Mouse (Mus musculus) CD8-positive naive resting alpha-beta T cell, adult 2 months (primary cell): ENCODE results near the gene 4930524B15Rik.
"Not testable (repeated sequence)": the region's sequence is repeated elsewhere in the genome, so short reads cannot be mapped to it uniquely, and the experiment has no call there.

ENCODE experiments used
- DNase-seq, 2 experiments: peaks; one replicate each; pipeline ENCODE4 v3.0.0; 2022; ENCODE audit warnings: low read depth in 2 of 2, low spot score in 2 of 2

4930524B15Rik gene

DNA sequence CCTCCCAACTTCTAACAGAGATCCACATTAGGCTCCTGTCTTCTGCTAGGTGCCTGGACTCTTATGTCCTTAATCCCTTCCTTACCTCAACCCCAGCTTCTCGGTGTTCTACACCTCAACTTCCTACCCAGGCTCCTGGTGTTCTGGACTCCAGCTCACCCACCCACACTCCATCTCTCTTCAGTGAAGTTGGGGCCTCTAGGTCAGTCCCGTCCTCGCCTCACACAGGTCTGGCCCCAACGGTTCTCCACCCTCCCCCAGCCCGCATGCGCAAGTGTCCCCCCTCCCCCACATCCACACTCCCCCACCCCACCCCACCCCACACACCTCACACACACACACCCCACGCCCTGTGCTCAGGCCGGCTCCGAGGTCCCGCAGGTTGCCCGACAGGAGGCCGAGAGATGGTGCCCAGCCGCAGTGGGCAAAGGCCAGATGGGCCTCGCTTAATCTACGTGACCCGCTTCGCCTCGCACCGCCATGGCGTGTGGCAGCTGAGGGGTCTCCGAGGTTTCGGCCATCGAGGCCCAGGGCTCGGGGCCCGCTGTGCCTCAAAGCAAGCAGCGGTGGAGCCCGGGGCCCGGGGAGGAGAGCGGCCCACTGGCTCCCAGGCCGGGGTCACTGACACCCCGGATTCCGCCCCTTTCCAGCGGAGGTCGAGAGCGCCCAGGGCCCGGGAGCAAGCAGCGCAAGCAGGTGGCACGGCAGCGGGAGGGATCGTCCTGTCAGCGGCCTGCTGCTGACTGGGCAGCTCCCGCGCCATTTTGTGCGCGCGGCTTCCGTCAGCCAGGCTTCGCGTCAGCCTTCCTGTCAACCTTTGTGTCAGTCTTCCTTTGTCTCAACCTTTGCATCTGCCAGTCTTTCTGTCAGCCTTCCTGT, at the start of gene 4930524B15Rik:
Gene 4930524B15Rik (plus strand): TSS at position 337 of the 879 bp plus-strand sequence.
- no peak for DNase-seq

DNA sequence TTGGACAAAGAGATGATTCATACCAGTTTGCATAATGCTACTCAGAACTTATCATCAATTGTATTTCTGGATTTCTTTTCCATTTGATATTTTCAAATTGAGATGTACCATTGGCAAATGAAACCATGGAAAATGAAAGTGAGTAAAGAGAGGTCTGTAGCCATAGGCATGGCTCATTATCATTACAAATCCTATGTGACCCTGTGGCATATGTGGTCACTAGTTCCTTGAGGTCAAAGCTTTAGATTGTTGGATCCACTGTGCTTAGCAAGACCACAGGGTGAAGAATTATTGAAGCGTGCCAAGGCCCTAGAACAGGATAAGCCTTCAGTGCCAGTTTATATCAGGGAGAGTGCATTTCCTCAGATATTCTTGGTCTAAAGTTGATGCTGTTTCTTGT, 47.6 kb upstream of the 4930524B15Rik start:
- DNase-seq, result no peak

DNA sequence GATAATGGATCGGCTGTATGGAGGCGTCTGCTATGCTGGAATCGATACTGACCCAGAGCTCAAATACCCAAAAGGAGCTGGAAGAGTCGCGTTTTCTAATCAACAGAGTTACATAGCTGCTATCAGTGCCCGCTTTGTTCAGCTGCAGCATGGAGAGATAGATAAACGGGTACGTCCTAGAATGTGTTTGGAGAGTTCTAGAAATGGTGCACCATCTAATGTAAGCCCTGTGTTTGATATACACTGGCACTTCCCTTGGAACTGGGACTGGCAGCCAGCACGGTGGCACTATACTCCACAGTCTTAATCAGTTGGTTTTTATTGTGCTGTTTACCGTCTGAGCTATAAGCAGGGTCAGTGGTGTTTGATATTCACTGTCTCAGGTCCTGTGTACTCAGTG, 35.3 kb upstream of the 4930524B15Rik start:
- no peak for DNase-seq

DNA sequence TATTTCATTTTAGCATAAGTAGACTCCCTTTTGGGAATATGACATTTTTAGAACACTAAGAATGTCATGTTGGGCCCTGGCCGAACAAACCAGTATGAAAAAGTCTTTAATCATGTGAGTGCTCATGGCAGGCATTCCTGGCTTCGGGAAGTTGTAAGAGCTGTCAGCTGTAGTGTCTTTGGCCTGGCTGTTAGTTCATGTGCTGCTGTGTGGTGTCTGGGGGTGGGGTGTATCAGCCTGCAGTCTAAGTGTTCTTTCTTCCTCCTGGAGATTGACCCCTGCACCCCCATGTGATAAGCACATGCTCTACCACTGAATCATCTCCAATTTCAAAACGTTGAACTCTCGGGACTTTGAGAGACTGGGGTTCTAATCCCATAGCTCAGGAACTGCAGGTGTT, 29.7 kb upstream of the 4930524B15Rik start:
- DNase-seq, result no peak

DNA sequence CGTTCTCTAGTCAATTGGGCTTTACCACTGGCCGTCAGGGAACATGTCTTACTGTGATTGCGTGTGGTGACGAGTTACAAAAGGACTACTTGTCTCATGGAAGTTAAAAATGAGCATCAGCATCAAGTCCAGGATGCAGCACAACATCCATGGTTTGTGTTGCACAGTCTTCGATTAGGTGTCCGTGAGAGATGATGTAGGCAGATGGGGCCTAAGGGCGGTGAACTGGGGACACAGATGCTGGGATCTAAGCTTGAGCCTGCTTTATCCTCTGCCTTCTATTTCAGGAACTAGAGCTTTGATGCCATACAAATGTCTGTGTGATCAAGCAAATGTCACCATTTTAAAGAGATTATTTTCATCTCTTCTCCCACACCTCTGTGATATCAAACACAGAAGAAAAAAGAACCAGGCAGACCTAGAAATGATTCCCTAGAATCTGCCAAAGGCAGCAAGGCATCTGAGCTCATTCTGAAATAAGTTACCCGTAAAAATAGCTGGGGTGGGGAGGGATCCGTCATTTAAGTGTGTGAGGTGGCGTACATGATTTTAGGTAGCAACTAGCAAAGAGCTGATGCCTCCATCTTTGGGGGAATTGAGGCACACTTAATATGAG, 28.4 kb upstream of the 4930524B15Rik start:
- DNase-seq, result no peak

DNA sequence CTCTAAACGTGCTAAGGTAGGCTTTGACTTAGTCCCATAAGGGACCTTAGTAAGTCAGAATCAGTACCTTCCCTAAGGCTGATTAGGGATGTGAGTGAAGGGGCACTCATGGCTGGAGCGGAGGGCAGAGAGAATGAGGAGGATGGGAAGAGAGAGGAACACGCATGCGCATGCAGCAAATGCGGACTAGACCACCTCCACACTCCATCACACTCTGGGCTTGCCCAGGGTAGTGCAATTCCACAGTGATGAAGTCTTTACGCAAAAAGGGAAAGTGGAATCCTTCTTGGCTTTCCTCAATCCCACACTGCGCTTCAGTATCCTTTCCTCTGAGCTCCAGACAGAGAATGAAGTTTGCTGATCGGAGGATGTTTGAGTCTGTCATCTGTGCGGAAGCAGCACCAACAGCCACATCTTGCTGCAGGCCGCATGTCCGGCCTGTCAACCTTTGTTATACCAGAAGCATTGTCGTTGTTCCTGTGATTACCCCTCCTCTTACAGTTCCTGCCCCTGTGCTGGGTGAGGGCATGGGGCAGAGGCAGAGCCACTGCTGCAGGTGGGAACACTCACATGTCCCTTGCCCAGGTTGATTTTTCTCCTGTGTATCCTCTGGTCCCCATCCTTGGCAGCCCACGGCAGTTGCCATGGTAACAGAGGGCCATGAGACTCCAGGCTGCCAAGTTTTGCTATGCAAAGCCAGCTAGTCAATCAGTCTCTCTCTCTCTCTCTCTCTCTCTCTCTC, 24.3 kb upstream of the 4930524B15Rik start:
- no peak for DNase-seq

DNA sequence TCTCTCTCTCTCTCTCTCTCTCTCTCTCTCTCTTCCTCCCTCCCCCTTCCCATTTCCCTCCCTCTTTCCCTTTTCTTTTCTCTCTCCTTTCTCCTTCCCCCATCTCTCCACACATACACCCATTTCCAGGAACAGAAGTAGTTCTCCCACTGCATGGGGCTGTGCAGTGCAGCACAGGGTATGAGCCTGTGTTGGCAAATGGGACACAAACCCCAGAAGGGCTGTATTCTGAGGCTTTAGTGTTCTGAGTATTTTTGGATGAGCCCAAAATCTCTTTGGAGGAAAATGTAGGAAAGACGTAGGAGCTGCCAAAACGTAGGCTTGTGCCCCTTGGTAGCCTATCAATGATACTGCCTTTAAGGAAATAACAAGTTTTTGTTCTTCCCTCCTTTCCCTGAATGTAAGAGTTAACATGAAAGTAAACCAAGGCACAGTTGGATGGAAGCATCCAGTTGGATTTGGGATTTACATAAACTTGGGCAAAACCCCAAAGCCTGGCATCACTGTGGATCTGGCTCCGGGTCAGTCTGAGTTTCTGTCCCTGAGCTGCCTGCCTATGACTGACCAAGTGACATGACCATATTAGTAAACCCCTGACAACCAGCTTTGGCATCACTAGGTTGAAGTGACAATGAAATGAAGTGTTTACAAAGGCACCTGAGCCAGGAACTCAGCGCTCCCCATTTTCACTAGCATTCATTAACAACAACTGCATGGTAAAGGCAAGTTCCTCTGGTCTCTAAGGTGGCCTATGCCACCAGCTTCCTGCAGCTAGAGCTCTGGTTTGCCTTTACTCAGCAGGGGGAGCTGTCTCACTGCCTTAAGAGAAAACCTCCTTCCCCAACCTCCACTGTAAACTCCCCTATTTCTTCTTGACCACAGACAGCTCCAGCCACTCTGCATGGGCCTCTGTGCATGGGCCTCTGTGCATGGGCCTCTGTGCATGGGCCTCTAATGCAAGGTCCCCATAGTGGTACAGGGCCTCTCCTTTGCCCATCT, 23.5 kb upstream of the 4930524B15Rik start:
- no peak for DNase-seq

DNA sequence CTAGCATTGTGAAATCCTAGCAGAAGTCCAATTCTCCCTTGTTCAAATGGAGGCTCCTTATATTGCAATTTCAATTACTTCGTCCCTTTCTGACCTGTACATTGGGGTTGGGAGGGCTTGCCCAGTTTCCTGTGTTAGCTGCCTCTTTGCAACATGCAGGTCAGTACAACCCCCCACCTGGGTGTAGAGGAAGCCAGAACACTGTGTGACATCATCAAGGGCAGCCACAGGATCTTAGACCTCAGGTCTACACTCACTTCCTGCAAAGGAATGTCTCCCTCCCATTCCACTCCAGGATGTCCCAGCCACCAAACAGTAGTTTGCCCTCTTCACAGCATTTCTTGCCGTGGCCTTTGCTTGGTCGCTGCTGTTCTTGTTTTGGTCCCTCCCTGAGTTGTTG, 19.9 kb upstream of the 4930524B15Rik start:
- no peak for DNase-seq

DNA sequence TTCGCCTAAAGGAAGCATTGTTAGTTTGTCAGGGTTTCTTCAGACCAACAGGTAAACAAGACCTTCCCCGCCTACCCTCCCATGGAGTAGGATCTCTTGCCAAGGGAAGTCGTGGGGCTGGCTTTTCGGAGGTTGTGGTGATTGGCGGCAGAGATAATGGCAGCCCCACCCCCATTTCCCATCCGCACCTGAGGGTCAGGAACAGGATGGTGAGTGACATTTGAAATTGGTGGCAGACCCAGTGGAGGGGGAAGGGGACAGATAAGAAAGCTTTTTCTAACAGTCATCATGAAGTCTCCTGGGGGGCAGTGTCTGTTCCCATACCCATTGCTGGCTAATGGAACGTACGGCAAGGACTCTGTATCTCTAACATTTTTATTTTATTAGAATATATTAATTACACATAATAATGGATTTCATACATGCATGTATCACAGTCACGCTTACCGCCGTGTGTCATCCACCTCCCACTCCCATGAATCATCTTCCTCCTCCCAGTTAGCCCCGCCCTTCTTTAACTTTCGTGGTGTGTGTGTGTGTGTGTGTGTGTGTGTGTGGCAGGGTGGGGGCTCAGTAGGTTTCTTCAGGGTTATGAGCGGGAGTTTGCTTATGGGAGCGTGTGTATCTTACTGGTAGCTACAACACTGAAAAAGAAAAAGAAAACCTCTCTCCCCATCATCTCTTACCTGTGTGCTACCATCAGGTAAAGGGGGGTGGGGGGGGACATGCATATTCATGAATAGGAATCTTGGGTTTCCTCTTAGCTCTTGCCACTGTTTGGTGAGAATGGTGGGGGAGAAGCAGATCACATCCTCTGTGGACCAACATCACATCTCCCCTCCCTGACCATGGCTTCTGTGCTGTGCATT, 16.7 kb upstream of the 4930524B15Rik start:
- peak in 1 of 2 experiments; percentile 3 for DNase-seq

DNA sequence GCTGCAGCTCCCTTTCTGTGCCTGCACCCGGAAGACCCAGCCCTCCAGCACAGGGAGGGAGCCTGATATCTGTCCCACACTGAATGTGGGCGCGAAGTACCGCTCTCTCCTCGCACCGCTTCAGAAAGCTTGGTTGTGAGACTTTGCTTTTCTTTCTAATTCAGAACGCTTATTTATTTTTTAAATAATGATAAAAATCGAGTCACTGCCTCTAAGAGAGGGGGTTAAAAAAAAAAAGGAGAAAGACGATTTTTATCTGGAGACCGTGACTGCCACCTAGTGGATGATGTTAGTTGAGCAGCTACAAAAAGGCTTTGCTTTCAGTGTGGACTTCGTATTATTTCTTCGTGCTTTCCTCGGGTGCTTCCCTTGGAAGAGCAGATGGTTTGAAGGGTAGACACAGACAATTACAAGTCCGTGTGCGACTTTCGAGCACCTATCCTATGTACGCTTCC, 16.0 kb upstream of the 4930524B15Rik start:
- DNase-seq, result peak; percentile 61 to 77

DNA sequence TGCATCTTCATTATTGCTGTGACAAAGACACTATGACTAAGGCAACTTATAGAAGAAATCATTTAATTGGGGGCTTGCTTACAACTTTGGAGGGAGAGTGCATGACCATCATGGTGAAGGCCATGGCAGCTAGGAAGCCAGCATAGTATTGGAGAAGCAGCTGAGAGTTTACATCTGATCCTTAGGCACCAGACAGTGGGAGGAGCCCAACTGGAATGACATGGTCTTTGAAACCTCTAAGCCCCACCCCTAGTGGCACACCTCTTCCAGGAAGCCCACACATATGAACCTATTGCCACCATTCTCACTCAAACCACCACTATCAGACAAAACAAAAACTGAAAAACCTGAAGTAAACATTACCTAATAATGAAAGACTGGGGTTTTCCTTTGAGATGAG, 5.3 kb upstream of the 4930524B15Rik start:
- DNase-seq, result no peak

DNA sequence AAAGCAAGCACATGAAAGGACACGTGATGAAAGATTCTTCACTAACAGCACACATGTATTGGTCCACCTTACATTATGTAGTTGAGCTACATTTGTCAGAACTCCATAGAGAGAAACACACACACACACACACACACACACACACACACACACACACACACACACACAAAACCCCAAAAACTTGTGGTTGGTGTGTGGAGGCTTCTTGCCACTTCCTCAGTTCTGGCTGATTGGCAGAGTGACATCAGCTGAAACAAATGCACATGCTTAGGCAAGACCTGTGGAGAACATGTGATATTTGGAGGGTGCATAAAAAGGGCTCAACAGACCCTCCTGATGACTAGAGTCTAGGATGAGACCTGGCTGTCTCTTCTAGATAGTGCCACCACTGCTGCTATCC, 1.4 kb upstream of the 4930524B15Rik start:
- peak; percentile 13 to 27 for DNase-seq

DNA sequence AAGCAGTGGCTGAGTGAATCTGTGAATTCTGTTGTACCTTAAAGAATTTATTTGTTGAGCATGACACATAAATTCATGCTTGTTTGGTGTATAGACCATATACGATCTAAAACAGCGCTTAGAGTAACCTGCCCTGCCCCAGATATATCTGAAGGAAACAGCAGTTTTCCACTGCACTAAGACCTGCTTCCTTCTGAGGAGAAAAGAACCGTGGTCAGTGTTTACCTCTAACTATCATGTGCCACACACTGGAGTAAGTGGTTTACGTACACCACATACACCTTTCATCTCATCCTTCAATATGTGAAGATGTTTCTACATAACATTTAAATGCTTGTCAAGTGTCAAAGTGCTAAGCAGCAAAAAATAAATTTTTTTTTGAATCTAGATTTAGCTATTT, 8.7 kb downstream of the 4930524B15Rik start:
- DNase-seq, result no peak

DNA sequence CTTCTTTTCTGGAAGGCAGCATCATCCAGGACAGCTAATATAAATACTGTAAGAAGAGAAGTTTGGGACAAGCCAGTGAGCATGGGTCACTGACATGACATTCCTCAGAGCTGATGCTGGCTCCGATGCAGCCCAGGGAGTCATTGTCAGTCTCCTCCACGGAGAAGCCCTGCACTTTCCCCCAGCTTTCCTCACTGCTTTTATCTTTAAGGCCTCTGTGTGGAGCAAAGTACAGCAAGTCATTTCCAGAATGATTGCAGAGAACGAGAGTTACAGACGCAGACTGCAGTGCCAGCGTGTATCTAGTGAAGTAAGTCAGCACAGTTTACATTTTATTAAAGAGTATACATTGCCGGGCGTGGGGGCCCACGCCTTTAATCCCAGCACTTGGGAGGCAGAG, 9.4 kb downstream of the 4930524B15Rik start:
- DNase-seq, result no peak

DNA sequence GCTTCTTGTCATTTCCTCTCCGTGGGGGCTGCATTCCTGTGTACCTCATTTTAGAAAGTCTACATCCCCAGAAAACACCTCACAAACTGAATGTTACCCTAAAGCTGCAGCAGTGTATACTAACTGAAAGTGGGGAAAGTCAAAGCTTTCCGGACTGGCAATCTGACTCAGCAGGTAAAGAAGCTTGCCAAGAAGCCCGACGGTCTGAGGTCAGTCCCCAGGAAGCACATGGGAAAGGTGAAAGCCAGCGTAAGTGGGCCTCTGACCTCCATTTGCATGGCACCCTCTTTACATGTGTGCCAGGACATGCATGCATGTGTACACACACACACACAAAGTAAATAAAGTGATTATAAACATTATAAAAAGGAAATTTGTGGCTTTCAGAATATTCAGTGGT, 10.3 kb downstream of the 4930524B15Rik start:
- DNase-seq, result no peak

DNA sequence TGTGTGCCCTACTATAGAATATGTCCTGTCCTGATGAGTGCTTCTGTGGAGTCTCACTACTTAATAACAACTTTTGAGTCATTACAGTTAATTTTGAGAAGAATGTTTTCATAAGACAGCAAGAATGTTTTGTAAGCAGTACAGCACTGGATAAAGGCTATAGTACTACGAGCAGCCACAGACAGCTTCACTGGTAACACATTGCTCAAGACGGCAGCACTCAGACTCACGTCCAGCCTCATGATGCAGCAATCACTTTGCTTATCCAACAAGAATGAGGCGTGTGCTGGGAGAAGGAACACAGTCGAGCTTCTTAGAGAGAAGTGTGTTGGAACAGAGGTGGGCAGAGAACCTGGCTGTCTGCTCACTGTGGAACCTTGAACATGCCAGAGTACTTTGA, 10.7 kb downstream of the 4930524B15Rik start:
- DNase-seq, result no peak

DNA sequence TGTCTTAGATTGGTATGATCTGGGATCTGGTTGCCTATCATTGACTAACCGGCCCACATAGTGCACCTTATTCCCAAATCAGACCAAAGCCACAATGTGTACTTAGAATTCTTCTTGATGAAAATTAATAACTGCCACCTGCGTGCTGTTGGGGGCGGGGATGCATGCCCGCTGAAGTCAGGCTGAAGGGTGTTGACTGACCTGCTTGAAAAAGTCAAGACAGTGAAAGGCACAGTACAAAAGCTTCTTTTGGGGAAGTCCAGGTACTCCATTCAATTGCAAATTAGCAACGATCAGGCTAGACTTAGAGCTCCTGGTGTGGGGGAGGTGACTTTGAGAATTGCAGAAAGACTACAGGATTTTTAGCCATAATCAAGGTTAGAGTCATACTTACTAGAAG, 14.7 kb downstream of the 4930524B15Rik start:
- DNase-seq, result not testable (repeated sequence)

DNA sequence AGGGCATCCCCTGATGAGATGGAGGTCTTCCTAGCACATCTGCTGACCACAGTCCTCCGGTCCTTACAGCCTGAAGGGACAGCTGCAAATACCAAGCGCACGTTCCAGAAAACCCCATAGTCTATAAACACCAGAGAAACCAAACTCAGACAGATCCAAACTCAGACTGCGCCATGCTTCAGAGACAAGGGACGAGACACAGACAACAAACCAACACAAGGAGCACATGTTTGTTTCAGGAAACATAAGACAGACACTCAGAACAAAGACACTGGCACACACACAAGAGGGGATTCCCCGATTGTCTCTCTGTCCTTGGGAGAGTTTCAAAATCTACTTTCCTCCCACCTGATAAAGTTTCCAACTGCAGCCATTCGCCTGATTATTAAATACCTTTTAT, 16.4 kb downstream of the 4930524B15Rik start:
- no peak for DNase-seq

DNA sequence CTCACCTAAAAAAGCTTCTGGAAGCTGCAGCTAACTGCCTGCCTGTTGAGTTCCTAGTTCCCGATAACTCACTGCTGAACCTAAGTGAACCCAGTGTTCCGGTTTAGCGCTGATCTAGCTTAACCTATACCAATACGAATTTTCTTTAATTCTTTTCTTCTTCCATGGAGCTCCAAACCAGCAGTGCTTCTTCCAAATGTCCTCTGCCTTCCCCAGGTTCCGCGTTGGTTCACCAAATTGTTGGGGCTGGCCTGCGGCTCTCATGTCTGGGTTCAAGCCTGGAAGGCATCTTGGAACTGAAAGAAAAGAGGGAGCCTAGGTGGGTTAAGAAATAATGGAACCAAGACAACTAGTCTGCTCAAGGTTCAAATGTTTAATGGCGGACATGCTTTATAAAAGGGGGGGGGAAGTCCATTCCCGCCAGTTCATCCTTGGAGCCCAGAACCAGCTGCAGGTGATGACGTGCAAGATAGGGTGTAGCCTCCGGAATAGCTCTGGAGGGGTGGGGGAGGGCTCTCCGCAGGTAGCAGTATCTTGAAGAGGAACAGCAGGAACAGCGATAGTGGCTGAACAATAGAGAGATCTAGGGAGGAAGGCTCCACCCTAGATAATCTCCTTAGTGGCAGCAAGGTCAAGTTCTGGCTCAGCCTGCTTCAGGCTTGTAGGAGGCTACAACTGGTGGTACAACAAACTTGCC, 17.0 kb downstream of the 4930524B15Rik start:
- not testable (repeated sequence) for DNase-seq
